Mouse (Mus musculus) C2C12 (cell line): ENCODE measurements around the gene Adm2.

Experiments used
- CEBPB ChIP-seq: IDR thresholded peaks from one replicate; pipeline ENCODE4 v1.6.1; 2011; ENCODE audit warnings: low read depth, mild to moderate bottlenecking, control low read depth, moderate library complexity
- CTCF ChIP-seq: IDR thresholded peaks from one replicate; pipeline ENCODE4 v1.5.1; 2011; ENCODE audit not compliant: control insufficient read depth, insufficient read depth, insufficient read length

- TF ChIP-seq CTCF (no peak), CEBPB (no peak)
These were observed 9.2 kb upstream of the Adm2 start for GRCm38 (mm10) chr15:89313359-89313758.
